Mouse (Mus musculus): ENCODE measurements at regions not wholly inside any gene's neighbourhood (a gene's known extent, or its start where the extent isn't known, plus 50 kb on each side); places are given as distances from the start of the nearest gene placed in this dataset.
A peak's percentile ranks its signal among the peaks of the same experiment; 100 is the strongest.

GRCm38 (mm10) chr16:26302045-26302444 lies 69.6 kb downstream of the Cldn1 start:
- no peak for DNase-seq

DNA sequence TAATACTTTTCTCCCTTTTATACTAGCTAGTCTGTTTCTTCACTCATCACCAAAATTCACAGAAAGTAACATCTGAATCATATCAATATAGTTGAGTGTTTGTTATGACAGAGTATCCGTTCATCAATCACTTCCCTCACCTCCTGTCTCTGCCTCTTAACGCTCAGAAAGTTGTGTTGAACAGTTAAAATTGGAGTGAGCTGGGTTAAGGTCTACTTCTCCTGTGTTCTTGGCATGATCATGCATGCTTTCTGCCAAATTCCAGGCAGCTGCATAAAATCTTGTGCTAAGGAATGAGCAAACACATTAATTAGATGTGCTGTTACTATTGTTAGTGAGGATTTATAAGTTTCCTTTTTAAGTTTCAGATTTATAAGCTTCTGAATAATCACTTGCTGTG lies 79.9 kb downstream of the Cldn1 start:
- DNase-seq: peak; percentile 48

GRCm38 (mm10) chr16:26285627-26286026 lies 86.0 kb downstream of the Cldn1 start:
- DNase-seq: no peak

DNA sequence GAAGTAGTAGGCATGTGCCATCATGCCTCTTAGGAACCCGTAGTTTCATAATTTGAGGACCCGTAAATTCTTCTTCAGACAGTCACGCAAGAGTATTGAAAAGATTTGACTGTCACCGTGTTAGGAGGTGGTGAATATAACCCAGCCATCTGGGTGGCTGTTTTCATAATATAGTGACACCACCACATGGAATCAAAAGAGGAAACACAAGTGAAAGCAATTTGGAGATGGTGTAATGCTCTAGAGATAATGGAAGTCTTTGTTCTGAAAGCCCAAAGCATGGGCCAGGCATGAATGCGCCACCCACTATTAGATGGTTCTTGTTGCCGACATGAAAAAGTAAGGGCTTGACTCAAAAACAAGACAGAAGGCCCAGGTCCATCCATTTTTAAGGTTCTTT lies 86.9 kb downstream of the Cldn1 start:
- DNase-seq: no peak

GRCm38 (mm10) chr16:26282418-26282817 lies 89.2 kb downstream of the Cldn1 start:
- peak; percentile 12 for DNase-seq

DNA sequence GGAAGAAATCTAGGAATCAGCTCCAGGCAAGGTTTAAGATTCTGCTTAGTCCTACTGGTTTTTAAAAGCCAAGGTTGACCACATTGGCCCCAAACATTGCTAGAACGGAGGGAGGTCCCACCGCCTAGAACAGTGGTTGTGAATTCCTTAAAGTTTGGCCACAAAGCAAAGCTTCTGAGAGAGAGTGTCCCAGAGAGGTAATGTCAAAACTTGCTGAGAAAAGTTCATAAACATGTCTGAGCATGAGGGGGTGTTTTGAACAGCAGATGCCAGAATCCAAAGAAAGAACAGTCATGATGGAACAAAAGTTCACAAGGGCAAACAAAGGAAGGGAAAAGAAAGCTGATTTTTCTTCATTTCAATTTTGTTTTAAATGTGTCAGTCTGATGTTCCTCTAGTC lies 90.1 kb downstream of the Cldn1 start:
- peak; percentile 52 for DNase-seq

DNA sequence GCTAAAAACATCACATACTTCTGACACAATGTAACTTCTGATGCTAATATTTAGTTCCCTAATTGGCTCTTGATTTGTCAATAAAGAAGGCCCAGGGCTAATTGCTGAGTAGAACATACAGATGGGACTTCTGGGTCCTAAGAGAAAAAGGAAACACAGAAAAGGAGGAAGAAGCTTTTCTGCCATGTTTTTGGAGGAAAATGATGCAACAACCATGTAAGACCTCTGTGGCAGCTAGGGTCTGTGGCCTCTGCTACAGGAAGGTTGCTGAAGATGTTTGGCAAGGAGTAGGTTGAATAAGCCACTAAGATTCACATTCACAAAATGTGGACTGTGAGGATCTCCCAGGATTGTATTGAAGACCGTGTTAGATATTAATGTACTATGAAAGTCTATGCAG lies 94.9 kb downstream of the Cldn1 start:
- no peak for DNase-seq

GRCm38 (mm10) chr16:26252824-26253223 lies 118.8 kb downstream of the Cldn1 start:
- peak; percentile 16 for DNase-seq

- no peak for DNase-seq
Observed at GRCm38 (mm10) chr16:26251698-26252097, 119.9 kb downstream of the Cldn1 start.

DNA sequence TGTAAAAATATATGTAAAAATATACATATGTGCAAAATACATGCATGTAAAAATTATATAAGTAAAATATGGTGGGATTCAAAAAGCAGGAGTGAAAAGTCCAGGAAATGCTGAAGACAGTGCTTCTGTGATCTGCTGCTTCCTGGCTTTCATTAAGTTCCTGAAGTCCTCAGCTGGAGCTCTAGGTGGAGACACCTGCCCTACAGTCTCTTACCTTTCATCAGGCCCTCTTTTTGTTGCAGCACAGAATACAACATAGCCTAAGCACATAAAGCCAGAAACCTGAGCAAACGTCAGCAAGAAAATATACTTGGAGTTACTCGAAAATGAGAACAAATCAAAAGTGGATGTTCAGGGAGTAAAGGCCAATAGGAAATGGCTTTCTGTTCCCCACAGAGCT lies 120.6 kb downstream of the Cldn1 start:
- DNase-seq: no peak

GRCm38 (mm10) chr16:26248939-26249338 lies 122.7 kb downstream of the Cldn1 start:
- no peak for DNase-seq

DNA sequence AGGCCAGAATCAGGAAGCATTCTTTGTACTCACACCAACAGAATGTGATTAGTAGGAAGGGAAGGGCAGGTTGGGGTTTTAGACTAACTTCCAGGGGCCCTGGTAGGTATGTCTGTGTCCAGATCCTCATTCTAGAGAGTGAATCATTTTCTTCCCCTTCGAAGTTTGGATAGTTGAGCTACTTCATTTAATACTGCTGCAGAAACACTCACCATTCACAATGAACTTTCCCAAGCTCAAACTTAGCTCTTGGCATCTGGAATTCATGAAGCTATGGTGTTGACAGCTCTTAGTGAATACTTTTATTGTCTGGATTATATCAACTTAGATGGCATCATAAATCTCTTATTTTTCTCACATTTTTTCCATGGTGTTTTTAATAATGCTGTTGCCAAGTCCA lies 123.7 kb downstream of the Cldn1 start:
- no peak for DNase-seq

GRCm38 (mm10) chr16:26235239-26235638 lies 129.7 kb upstream of the P3h2 start:
- DNase-seq: no peak

DNA sequence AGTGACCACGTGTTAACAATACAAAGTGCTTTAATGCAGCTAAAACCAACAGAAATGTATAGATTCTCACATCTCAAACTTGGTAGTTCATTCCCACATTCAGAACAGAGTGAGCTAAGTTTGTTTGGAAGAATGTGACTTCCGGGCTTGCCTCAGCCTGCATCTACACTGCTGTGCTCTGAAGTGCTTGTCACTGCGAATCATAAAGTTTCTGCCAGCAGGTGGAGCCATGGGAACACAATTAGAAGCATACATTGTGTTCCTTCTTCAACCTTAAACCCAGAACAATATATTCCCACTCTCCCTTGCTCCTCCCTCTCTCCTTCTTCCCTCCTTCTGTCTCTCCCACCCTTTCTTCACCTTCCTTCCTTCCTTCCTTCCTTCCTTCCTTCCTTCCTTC lies 128.5 kb upstream of the P3h2 start:
- peak; percentile 88 for DNase-seq

DNA sequence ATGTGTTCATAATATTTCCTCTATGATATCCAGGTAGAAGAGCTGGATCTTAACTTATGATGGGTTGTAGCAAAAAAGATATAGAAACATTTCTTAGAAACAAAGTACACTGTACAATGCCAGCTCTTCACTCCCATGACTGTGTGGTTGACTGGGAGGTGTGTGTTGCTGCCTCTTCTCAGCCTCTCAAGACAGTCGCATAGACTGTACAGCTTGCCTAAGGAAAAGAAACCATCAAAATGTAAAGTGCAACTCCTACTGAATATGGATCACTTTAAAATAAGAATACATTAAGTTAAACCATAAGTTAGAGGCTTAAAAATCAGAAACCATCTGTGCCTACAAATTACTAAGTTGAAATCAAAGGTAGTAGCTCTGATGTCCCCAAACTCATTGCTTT lies 125.5 kb upstream of the P3h2 start:
- DNase-seq: no peak

DNA sequence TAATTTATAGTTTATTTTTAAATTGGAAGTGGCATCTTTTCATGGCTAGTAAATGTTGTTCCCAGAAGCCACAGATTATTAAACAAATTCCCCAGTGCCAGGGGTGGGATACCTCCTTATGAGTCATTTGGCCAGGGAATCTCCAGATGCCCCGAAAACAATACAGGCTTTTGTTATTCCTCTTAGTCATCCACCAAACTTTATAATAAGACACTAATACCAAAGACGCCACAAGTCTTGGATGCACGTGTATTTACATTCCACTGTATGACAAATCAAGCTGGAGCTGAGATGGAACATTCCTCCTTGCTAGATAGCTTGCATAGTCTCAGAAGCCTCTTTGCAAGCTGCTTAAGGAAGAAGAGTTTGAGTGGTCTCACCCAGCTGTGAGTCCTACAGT lies 105.8 kb upstream of the P3h2 start:
- DNase-seq: no peak

- DNase-seq: no peak
Observed at GRCm38 (mm10) chr16:26199125-26199524, 93.5 kb upstream of the P3h2 start.

DNA sequence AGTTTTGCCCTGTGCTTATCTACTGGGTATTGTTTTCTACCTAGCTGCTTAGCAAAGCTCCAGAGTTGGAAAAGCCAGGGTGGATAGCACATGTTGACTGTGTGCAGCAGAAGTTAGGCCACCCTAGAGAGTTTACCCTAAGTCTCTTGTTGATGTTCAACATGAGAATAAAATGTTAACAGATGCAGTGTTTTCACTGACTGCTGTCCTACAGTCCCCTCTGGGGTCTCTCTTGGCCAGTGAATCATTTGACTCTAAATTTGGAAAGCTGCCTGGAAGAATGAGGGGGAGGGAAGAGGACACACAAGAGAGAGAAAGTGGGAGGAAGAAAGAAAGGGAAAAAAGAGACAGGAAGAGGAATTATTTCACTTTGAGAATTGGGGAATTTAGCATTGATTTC lies 90.8 kb upstream of the P3h2 start:
- DNase-seq: peak; percentile 47

DNA sequence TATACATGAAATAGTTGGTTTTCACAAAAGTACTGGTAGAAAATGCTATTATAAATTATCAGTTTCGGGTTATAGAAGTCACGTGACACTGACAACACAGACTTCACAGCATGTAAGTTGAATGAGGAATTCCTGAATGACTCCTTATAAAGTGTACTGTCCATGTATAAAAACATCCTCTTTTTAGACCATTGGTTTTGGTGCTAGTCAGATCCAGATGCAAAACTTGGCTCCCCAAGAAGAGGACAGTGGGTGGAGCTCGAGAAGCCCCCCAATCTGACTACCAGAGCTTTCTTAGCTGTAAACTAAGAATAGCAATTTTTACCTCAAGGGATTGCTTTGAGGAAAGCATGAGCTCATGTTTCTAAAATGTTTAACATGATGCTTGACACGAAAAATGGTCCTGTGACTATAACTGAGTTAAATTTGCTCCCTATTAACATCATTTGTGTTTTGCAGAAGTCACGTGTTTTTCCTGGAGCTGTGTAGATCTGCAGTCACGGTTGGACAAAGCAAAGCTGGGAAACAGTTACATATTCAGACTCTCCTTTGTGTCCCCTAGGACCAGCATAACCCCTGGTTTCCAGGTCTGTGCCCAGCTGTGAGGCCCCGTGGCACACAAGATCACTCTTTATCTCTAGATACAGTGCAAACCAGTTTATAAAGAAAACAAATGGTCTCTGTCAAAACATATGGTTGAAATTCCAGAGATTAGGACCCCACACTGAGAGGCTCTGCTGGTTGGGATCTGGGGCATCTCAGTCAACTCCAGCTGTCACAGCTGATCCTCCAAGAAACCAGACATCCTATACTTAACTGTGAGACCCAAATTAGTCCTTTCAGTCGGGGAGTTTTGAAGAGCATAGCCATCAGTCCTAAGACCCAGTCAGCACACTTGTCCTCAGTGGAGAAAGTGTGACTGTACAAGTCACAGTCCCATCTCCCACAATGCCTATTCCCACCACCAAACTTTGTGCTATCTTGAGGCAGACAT lies 80.0 kb upstream of the P3h2 start:
- DNase-seq: no peak

DNA sequence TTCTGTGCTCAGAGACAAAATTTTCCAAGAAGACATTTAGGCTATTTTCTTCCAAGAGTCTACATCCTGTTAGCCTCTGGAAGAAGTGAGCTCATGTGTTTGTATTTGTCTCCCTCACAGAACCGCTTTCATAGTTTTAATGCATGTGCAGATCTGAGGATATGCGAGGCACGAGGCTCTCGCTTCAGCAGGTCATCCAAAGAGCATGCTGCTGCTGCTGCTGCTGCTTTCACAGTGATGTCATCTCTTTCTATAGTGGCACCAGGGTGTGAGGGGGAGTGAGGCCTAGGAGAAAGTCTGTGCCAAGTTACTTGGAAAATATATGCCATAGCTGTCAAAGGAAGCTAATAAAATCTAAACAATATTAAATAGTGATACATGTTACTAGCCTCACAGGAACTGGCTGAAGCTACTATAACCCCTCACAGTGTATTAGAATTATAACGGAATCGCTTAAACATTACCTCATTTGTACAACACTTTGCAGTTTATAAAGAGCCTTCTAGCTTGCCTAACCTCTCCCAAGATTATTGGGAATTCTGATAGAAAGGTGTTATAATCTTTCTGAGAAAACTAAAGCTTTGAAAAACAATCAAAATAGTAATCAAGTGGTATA lies 79.2 kb upstream of the P3h2 start:
- DNase-seq: peak; percentile 13

GRCm38 (mm10) chr16:26183530-26183929 lies 77.9 kb upstream of the P3h2 start:
- DNase-seq: no peak

DNA sequence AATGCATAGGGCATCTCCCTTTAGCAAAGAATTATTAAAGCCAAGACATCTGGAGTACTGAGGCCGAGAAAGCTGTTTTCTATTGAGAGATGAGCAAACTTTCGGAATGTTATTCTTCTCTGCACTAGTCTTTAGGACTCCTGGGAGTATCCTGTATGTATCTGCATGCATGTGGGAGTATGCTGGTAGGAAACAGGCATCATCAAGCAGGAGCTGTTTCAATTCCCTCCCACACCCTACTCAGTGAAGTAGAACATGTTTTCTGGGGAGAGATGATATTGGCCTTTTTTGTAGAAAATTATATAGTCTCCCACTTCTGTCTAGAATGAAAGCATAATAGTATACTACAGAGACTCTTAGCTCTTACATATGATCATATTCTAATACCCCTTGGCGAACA lies 76.1 kb upstream of the P3h2 start:
- DNase-seq: no peak

GRCm38 (mm10) chr16:26171441-26171840 lies 65.9 kb upstream of the P3h2 start:
- no peak for DNase-seq

- DNase-seq: no peak
Observed at GRCm38 (mm10) chr16:26169382-26169781, 63.8 kb upstream of the P3h2 start.
